33 mouse cellular contexts compared by ENCODE assay signal in genomic region chr19:5975112-5975511, GRCm38 (mm10). TPM values are rescaled to one million over a fixed set of nuclear protein-coding genes. Genes with fewer than 3 reads are reported as not detected.
DNase-seq lines count a peak whose midpoint lies in the region; ATAC-seq and TF ChIP-seq lines count a peak whose summit lies in the region.
"Had no signal": no experiment of that assay in that cellular context is flagged by ENCODE, and none has a peak within 500 bp of the region (broad histone marks: within the 10 kb centered on the region; RNA-seq: fewer than 3 reads in every experiment).

No protein-coding gene starts in this region.

- no peak overlapping the region for H3K4me3 ChIP-seq in forebrain, postnatal 0 days (ENCODE audit: low read depth, low read length)
- H3K4me3 ChIP-seq in forebrain, embryonic 10.5 days = no peak overlapping the region
- no peak overlapping the region for H3K4me3 ChIP-seq in limb, embryonic 14.5 days (replicated peaks; ENCODE audit: low read length)
- no peak overlapping the region for H3K4me3 ChIP-seq in limb, embryonic 10.5 days
- H3K4me3 ChIP-seq in limb, embryonic 15.5 days = no peak overlapping the region
- H3K4me3 ChIP-seq: hindbrain, embryonic 10.5 days; kidney, embryonic 15.5 days; left cerebral cortex, adult 2 months; midbrain, embryonic 10.5 days; myocyte; neural tube, embryonic 12.5 days had no signal

- no peak for TF ChIP-seq POLR2A in limb, embryonic 14.5 days (IDR thresholded peaks at IDR 0.05; ENCODE audit: borderline replicate concordance, extremely low read depth, insufficient read depth, insufficient read length)
- TF ChIP-seq POLR2A in brain, embryonic 14.5 days (IDR thresholded peaks at IDR 0.05; ENCODE audit: borderline replicate concordance, extremely low read depth, insufficient read depth, insufficient read length, poor library complexity, severe bottlenecking) = no peak

- no peaks in the 10 kb centered on the region for H3K27me3 ChIP-seq in forebrain, postnatal 0 days (ENCODE audit: insufficient read depth, low read length)
- no peaks in the 10 kb centered on the region for H3K27me3 ChIP-seq in forebrain, embryonic 10.5 days (ENCODE audit: poor library complexity, severe bottlenecking)
- no peaks in the 10 kb centered on the region for H3K27me3 ChIP-seq in limb, embryonic 14.5 days (ENCODE audit: control insufficient read depth, insufficient read depth, low read length)
- no peaks in the 10 kb centered on the region for H3K27me3 ChIP-seq in limb, embryonic 10.5 days (ENCODE audit: low read depth, poor library complexity, severe bottlenecking)
- H3K27me3 ChIP-seq in limb, embryonic 15.5 days = no peaks in the 10 kb centered on the region
- H3K27me3 ChIP-seq: kidney, embryonic 15.5 days; neural tube, embryonic 12.5 days had no signal

- 34% methylated on average over 4 of the region's 4 CpGs for WGBS in forebrain, postnatal 0 days
- 80% methylated on average over 4 of the region's 4 CpGs for WGBS in forebrain, embryonic 10.5 days
- WGBS in limb, embryonic 14.5 days = 69% methylated on average over 4 of the region's 4 CpGs
- 80% methylated on average over 4 of the region's 4 CpGs for WGBS in limb, embryonic 10.5 days
- WGBS in limb, embryonic 15.5 days = 56% methylated on average over 4 of the region's 4 CpGs

- H3K4me2 ChIP-seq in forebrain, postnatal 0 days (ENCODE audit: low read depth) = no peak overlapping the region
- no peak overlapping the region for H3K4me2 ChIP-seq in limb, embryonic 14.5 days (replicated peaks; ENCODE audit: low read depth, low read length, severe bottlenecking)
- no peak overlapping the region for H3K4me2 ChIP-seq in limb, embryonic 15.5 days
- H3K4me2 ChIP-seq: kidney, embryonic 15.5 days; neural tube, embryonic 12.5 days had no signal

- ATAC-seq in forebrain, postnatal 0 days = peak; percentile 44
- ATAC-seq in limb, embryonic 14.5 days (ENCODE audit: low FRiP score, low read depth) = no peak
- ATAC-seq in limb, embryonic 15.5 days (ENCODE audit: insufficient number of reproducible peaks, low FRiP score, low TSS enrichment, low read depth) = peak; percentile 64; the same call in 1 of the 2 replicates
- ATAC-seq: activated CD4-positive, CD25-positive, alpha-beta regulatory T cell, adult 4 months had no signal

- H3K9me3 ChIP-seq in forebrain, postnatal 0 days (ENCODE audit: low read length) = no peaks in the 10 kb centered on the region
- H3K9me3 ChIP-seq in forebrain, embryonic 10.5 days = no peaks in the 10 kb centered on the region
- H3K9me3 ChIP-seq in limb, embryonic 14.5 days (ENCODE audit: control insufficient read depth, low read length) = no peaks in the 10 kb centered on the region
- H3K9me3 ChIP-seq in limb, embryonic 10.5 days (replicated peaks) = no peaks in the 10 kb centered on the region
- H3K9me3 ChIP-seq in limb, embryonic 15.5 days = no peaks in the 10 kb centered on the region
- H3K9me3 ChIP-seq: hindbrain, embryonic 10.5 days; kidney, embryonic 15.5 days; midbrain, embryonic 10.5 days; neural tube, embryonic 12.5 days had no signal

- H3K27ac ChIP-seq in forebrain, postnatal 0 days (ENCODE audit: low read depth, low read length) = no peak overlapping the region
- no peak overlapping the region for H3K27ac ChIP-seq in forebrain, embryonic 10.5 days
- H3K27ac ChIP-seq in limb, embryonic 14.5 days (replicated peaks; ENCODE audit: low read depth, low read length) = no peak overlapping the region
- H3K27ac ChIP-seq in limb, embryonic 10.5 days = no peak overlapping the region
- H3K27ac ChIP-seq in limb, embryonic 15.5 days = no peak overlapping the region
- H3K27ac ChIP-seq: hindbrain, embryonic 10.5 days; kidney, embryonic 15.5 days; left cerebral cortex, adult 2 months; liver, embryonic 14.5 days; midbrain, embryonic 10.5 days; neural tube, embryonic 12.5 days had no signal

- H3K36me3 ChIP-seq in forebrain, postnatal 0 days (ENCODE audit: insufficient read depth) = no peaks in the 10 kb centered on the region
- H3K36me3 ChIP-seq in forebrain, embryonic 10.5 days (replicated peaks) = no peaks in the 10 kb centered on the region
- H3K36me3 ChIP-seq in limb, embryonic 14.5 days (ENCODE audit: control insufficient read depth, insufficient read depth, low read length) = no peaks in the 10 kb centered on the region
- H3K36me3 ChIP-seq in limb, embryonic 10.5 days = no peaks in the 10 kb centered on the region
- H3K36me3 ChIP-seq in limb, embryonic 15.5 days = no peaks in the 10 kb centered on the region
- H3K36me3 ChIP-seq: hindbrain, embryonic 10.5 days; kidney, embryonic 15.5 days; midbrain, embryonic 10.5 days; neural tube, embryonic 12.5 days had no signal

- no peak for TF ChIP-seq CTCF in forebrain, postnatal 0 days (IDR thresholded peaks at IDR 0.05; ENCODE audit: low read depth)
- no peak for TF ChIP-seq CTCF in brain, embryonic 14.5 days (IDR thresholded peaks at IDR 0.05; ENCODE audit: borderline replicate concordance, extremely low read depth, insufficient read depth, insufficient read length)

- no peak overlapping the region for H3K9ac ChIP-seq in forebrain, postnatal 0 days
- no peak overlapping the region for H3K9ac ChIP-seq in limb, embryonic 14.5 days (ENCODE audit: low read depth, low read length, severe bottlenecking)
- H3K9ac ChIP-seq in limb, embryonic 15.5 days = no peak overlapping the region
- H3K9ac ChIP-seq: kidney, embryonic 15.5 days; liver, embryonic 14.5 days; neural tube, embryonic 12.5 days had no signal

- no peak for DNase-seq in forebrain, postnatal 0 days
- no peak for DNase-seq in forebrain, embryonic 10.5 days (ENCODE audit: extremely low spot score, low spot score)
- DNase-seq in limb, embryonic 14.5 days (ENCODE audit: low spot score) = peak; percentile 27
- DNase-seq in limb, embryonic 10.5 days (ENCODE audit: low spot score) = no peak
- DNase-seq in brain, embryonic 14.5 days (ENCODE audit: low read depth) = peak; percentile 68
- DNase-seq: adrenal gland, adult 8-10 months; B cell, adult 2 months; cerebellum, adult 8-10 months; gastrocnemius, postnatal 14 days; heart, postnatal 14 days; kidney, adult 18-20 months; kidney, postnatal 25 days; liver; lung, adult 2 months had no signal

- H3K4me1 ChIP-seq in forebrain, postnatal 0 days (ENCODE audit: insufficient read depth) = no peaks in the 10 kb centered on the region
- H3K4me1 ChIP-seq in forebrain, embryonic 10.5 days = no peaks in the 10 kb centered on the region
- no peaks in the 10 kb centered on the region for H3K4me1 ChIP-seq in limb, embryonic 14.5 days (ENCODE audit: control insufficient read depth, insufficient read depth, low read length)
- 0 out of 2 replicates have a peak, but pooled peaks cover 6% of the 10 kb centered on the region for H3K4me1 ChIP-seq in limb, embryonic 10.5 days
- peaks cover 15% of the 10 kb centered on the region for H3K4me1 ChIP-seq in limb, embryonic 15.5 days
- H3K4me1 ChIP-seq: hindbrain, embryonic 10.5 days; kidney, embryonic 15.5 days; midbrain, embryonic 10.5 days; neural tube, embryonic 12.5 days had no signal

RNA-seq across cellular contexts. Expression of gene Slc22a20, which starts 10.8 kb away (rescaled TPM):
- total RNA-seq in forebrain, postnatal 0 days (2014; rRNA removed) = not detected in 2 replicates
- not detected in 2 replicates for polyA plus RNA-seq in forebrain, postnatal 0 days (2015; fragmentation: Nextera tagmentation; extraction: Ambion mirVana)
- not detected in 2 replicates for polyA plus RNA-seq in forebrain, embryonic 10.5 days (2016; fragmentation: Nextera tagmentation; extraction: Ambion mirVana)
- not detected in 2 replicates for polyA plus RNA-seq in limb, embryonic 14.5 days (2012; rRNA removed)
- not detected in 2 replicates for polyA plus RNA-seq in limb, embryonic 14.5 days (2014; fragmentation: Nextera tagmentation; extraction: Ambion mirVana)
- not detected in 2 replicates for polyA plus RNA-seq in limb, embryonic 10.5 days (2016; fragmentation: Nextera tagmentation; extraction: Ambion mirVana)
- polyA plus RNA-seq in brain, embryonic 14.5 days (2012; rRNA removed) = not detected in 2 replicates
- polyA plus RNA-seq in limb, embryonic 15.5 days (2015; fragmentation: Nextera tagmentation; extraction: Ambion mirVana) = not detected in 2 replicates
- total RNA-seq: adrenal gland, adult 8-10 months; adrenal gland, postnatal 4 days; gastrocnemius, postnatal 14 days; granulocyte monocyte progenitor cell, adult 5-6 weeks; heart, postnatal 14 days; layer of hippocampus, adult 18-20 months; layer of hippocampus, postnatal 10 days; left cerebral cortex, adult 2 months; left cerebral cortex, postnatal 25 days; megakaryocyte progenitor cell, adult 5-6 weeks had no signal
- polyA plus RNA-seq: activated CD4-positive, CD25-positive, alpha-beta regulatory T cell, adult 4 months; embryonic facial prominence, embryonic 11.5 days; heart, embryonic 14.5 days; hindbrain, embryonic 10.5 days; intestine, embryonic 14.5 days; kidney, embryonic 15.5 days; lung, adult 2 months; midbrain, embryonic 10.5 days; midbrain, embryonic 16.5 days; myocyte; neural tube, embryonic 12.5 days had no signal

RNA-seq across cellular contexts. Expression of gene Pola2, which starts 11.1 kb away (rescaled TPM):
- total RNA-seq in forebrain, postnatal 0 days (2014; rRNA removed) = 12.4 and 18.1 TPM in 2 replicates
- 13.7 and 15.3 TPM in 2 replicates for polyA plus RNA-seq in forebrain, postnatal 0 days (2015; fragmentation: Nextera tagmentation; extraction: Ambion mirVana)
- 122 and 126 TPM in 2 replicates for polyA plus RNA-seq in forebrain, embryonic 10.5 days (2016; fragmentation: Nextera tagmentation; extraction: Ambion mirVana)
- 87.9 and 109 TPM in 2 replicates for polyA plus RNA-seq in limb, embryonic 14.5 days (2012; rRNA removed)
- 65.8 and 66.3 TPM in 2 replicates for polyA plus RNA-seq in limb, embryonic 14.5 days (2014; fragmentation: Nextera tagmentation; extraction: Ambion mirVana)
- 125 and 130 TPM in 2 replicates for polyA plus RNA-seq in limb, embryonic 10.5 days (2016; fragmentation: Nextera tagmentation; extraction: Ambion mirVana)
- polyA plus RNA-seq in brain, embryonic 14.5 days (2012; rRNA removed) = 33.8 and 56.9 TPM in 2 replicates
- 56.9 and 61.0 TPM in 2 replicates for polyA plus RNA-seq in limb, embryonic 15.5 days (2015; fragmentation: Nextera tagmentation; extraction: Ambion mirVana)

RNA-seq across cellular contexts. Expression of gene Capn1, which starts 40.6 kb away (rescaled TPM):
- total RNA-seq in forebrain, postnatal 0 days (2014; rRNA removed) = 5.5 and 7.7 TPM in 2 replicates
- polyA plus RNA-seq in forebrain, postnatal 0 days (2015; fragmentation: Nextera tagmentation; extraction: Ambion mirVana) = 3.0 and 3.3 TPM in 2 replicates
- polyA plus RNA-seq in forebrain, embryonic 10.5 days (2016; fragmentation: Nextera tagmentation; extraction: Ambion mirVana) = 2.5 and 3.0 TPM in 2 replicates
- 29.0 and 33.4 TPM in 2 replicates for polyA plus RNA-seq in limb, embryonic 14.5 days (2012; rRNA removed)
- polyA plus RNA-seq in limb, embryonic 14.5 days (2014; fragmentation: Nextera tagmentation; extraction: Ambion mirVana) = 18.0 and 19.7 TPM in 2 replicates
- polyA plus RNA-seq in limb, embryonic 10.5 days (2016; fragmentation: Nextera tagmentation; extraction: Ambion mirVana) = 2.0 and 2.4 TPM in 2 replicates
- 5.2 and 7.6 TPM in 2 replicates for polyA plus RNA-seq in brain, embryonic 14.5 days (2012; rRNA removed)
- 21.1 and 26.0 TPM in 2 replicates for polyA plus RNA-seq in limb, embryonic 15.5 days (2015; fragmentation: Nextera tagmentation; extraction: Ambion mirVana)

RNA-seq across cellular contexts. Expression of gene Cdc42ep2, which starts 50.5 kb away (rescaled TPM):
- 13.3 and 18.4 TPM in 2 replicates for total RNA-seq in forebrain, postnatal 0 days (2014; rRNA removed)
- 13.5 and 15.6 TPM in 2 replicates for polyA plus RNA-seq in forebrain, postnatal 0 days (2015; fragmentation: Nextera tagmentation; extraction: Ambion mirVana)
- polyA plus RNA-seq in forebrain, embryonic 10.5 days (2016; fragmentation: Nextera tagmentation; extraction: Ambion mirVana) = 1.1 and 1.5 TPM in 2 replicates
- polyA plus RNA-seq in limb, embryonic 14.5 days (2012; rRNA removed) = 9.7 and 10.0 TPM in 2 replicates
- polyA plus RNA-seq in limb, embryonic 14.5 days (2014; fragmentation: Nextera tagmentation; extraction: Ambion mirVana) = 6.5 and 8.0 TPM in 2 replicates
- 1.3 and 1.7 TPM in 2 replicates for polyA plus RNA-seq in limb, embryonic 10.5 days (2016; fragmentation: Nextera tagmentation; extraction: Ambion mirVana)
- 11.7 and 13.7 TPM in 2 replicates for polyA plus RNA-seq in brain, embryonic 14.5 days (2012; rRNA removed)
- 9.2 and 12.6 TPM in 2 replicates for polyA plus RNA-seq in limb, embryonic 15.5 days (2015; fragmentation: Nextera tagmentation; extraction: Ambion mirVana)
- total RNA-seq: granulocyte monocyte progenitor cell, adult 5-6 weeks; megakaryocyte progenitor cell, adult 5-6 weeks had no signal

Comparison
In these comparisons a context has a peak if more than half of its experiments do, and no peak if none do; other contexts are left out.
1. DNase-seq: peak in limb, embryonic 14.5 days (single experiment) and brain, embryonic 14.5 days (single experiment); none in forebrain, postnatal 0 days (single experiment), forebrain, embryonic 10.5 days (single experiment) and limb, embryonic 10.5 days (single experiment).